Mouse (Mus musculus): ENCODE data around the gene Brd3. TPM values are rescaled to one million over a fixed set of nuclear protein-coding genes. Genes with fewer than 3 reads are reported as not detected.
"Not testable (repeated sequence)": the region's sequence is repeated elsewhere in the genome, so short reads cannot be mapped to it uniquely, and the experiment has no call there.

Gene Brd3
- polyA plus RNA-seq, 1 experiment from 2014 or later: 70.8 TPM

GRCm38 (mm10) chr2:27546041-27546440, 38.6 kb upstream of the Brd3 start:
- H3K4me1 ChIP-seq (ENCODE audit: control insufficient read depth in 2 of 2, insufficient read depth in 2 of 2, low read length in 2 of 2); H3K9ac ChIP-seq (ENCODE audit: low read length); H3K9me3 ChIP-seq (ENCODE audit: control insufficient read depth, low read length); H3K36me3 ChIP-seq (ENCODE audit: control insufficient read depth, insufficient read depth, low read length); H3K4me2 ChIP-seq (ENCODE audit: low read length); ATAC-seq (ENCODE audit: insufficient number of reproducible peaks, insufficient read depth, low FRiP score, low read depth); H3K27me3 ChIP-seq (ENCODE audit: control insufficient read depth, insufficient read depth, low read length); H3K27ac ChIP-seq (replicated peaks in 1 of 2; ENCODE audit: control insufficient read depth in 1 of 2, insufficient read depth in 1 of 2, low read depth in 2 of 2, low read length in 2 of 2); H3K4me3 ChIP-seq (ENCODE audit: control insufficient read depth in 1 of 2, insufficient read depth in 1 of 2, low read depth in 1 of 2, low read length in 2 of 2): not testable (repeated sequence)
- 92% methylated on average over 8 of the region's 8 CpGs for WGBS

- H3K9me3 ChIP-seq (ENCODE audit: control insufficient read depth, low read length); H3K27me3 ChIP-seq (ENCODE audit: control insufficient read depth, insufficient read depth, low read length); ATAC-seq (ENCODE audit: insufficient number of reproducible peaks, insufficient read depth, low FRiP score, low read depth); H3K27ac ChIP-seq (replicated peaks in 1 of 2; ENCODE audit: control insufficient read depth in 1 of 2, insufficient read depth in 1 of 2, low read depth in 2 of 2, low read length in 2 of 2); H3K9ac ChIP-seq (ENCODE audit: low read length); H3K36me3 ChIP-seq (ENCODE audit: control insufficient read depth, insufficient read depth, low read length); H3K4me2 ChIP-seq (ENCODE audit: low read length); H3K4me3 ChIP-seq (ENCODE audit: control insufficient read depth in 1 of 2, insufficient read depth in 1 of 2, low read depth in 1 of 2, low read length in 2 of 2); H3K4me1 ChIP-seq (ENCODE audit: control insufficient read depth in 2 of 2, insufficient read depth in 2 of 2, low read length in 2 of 2): not testable (repeated sequence)
- WGBS: 78% methylated on average over 3 of the region's 3 CpGs
Measured at GRCm38 (mm10) chr2:27545517-27545916, 38.1 kb upstream of the Brd3 start.

GRCm38 (mm10) chr2:27544613-27545012, 37.2 kb upstream of the Brd3 start:
- H3K36me3 ChIP-seq (ENCODE audit: control insufficient read depth, insufficient read depth, low read length): no peaks in the 10 kb centered on the region
- H3K27ac ChIP-seq (replicated peaks in 1 of 2; ENCODE audit: control insufficient read depth in 1 of 2, insufficient read depth in 1 of 2, low read depth in 2 of 2, low read length in 2 of 2): no peak overlapping the region
- no peaks in the 10 kb centered on the region for H3K27me3 ChIP-seq (ENCODE audit: control insufficient read depth, insufficient read depth, low read length)
- no peak overlapping the region for H3K9ac ChIP-seq (ENCODE audit: low read length)
- no peak overlapping the region for H3K4me2 ChIP-seq (ENCODE audit: low read length)
- H3K4me1 ChIP-seq (ENCODE audit: control insufficient read depth in 2 of 2, insufficient read depth in 2 of 2, low read length in 2 of 2): peaks cover 0 to 12% of the 10 kb centered on the region in 2 experiments; a peak in 2 of 4 replicates
- 69% methylated on average over 6 of the region's 6 CpGs for WGBS
- no peak for ATAC-seq (ENCODE audit: insufficient number of reproducible peaks, insufficient read depth, low FRiP score, low read depth)
- H3K4me3 ChIP-seq (ENCODE audit: control insufficient read depth in 1 of 2, insufficient read depth in 1 of 2, low read depth in 1 of 2, low read length in 2 of 2): no peak overlapping the region
- 0 out of 2 replicates have a peak, but pooled peaks cover 8% of the 10 kb centered on the region for H3K9me3 ChIP-seq (ENCODE audit: control insufficient read depth, low read length)

- H3K9ac ChIP-seq (ENCODE audit: low read length): peak overlapping the region; percentile 71
- no peak overlapping the region for H3K4me3 ChIP-seq (ENCODE audit: control insufficient read depth in 1 of 2, insufficient read depth in 1 of 2, low read depth in 1 of 2, low read length in 2 of 2)
- peaks cover 5% of the 10 kb centered on the region for H3K36me3 ChIP-seq (ENCODE audit: control insufficient read depth, insufficient read depth, low read length)
- peaks cover 0 to 12% of the 10 kb centered on the region in 2 experiments; a peak in 2 of 4 replicates for H3K4me1 ChIP-seq (ENCODE audit: control insufficient read depth in 2 of 2, insufficient read depth in 2 of 2, low read length in 2 of 2)
- ATAC-seq (ENCODE audit: insufficient number of reproducible peaks, insufficient read depth, low FRiP score, low read depth): no peak
- no peak overlapping the region for H3K27ac ChIP-seq (replicated peaks in 1 of 2; ENCODE audit: control insufficient read depth in 1 of 2, insufficient read depth in 1 of 2, low read depth in 2 of 2, low read length in 2 of 2)
- WGBS: 78% methylated on average over 3 of the region's 3 CpGs
- no peaks in the 10 kb centered on the region for H3K27me3 ChIP-seq (ENCODE audit: control insufficient read depth, insufficient read depth, low read length)
- peak overlapping the region; percentile 62 for H3K4me2 ChIP-seq (ENCODE audit: low read length)
- H3K9me3 ChIP-seq (ENCODE audit: control insufficient read depth, low read length): no peaks in the 10 kb centered on the region
Measured at GRCm38 (mm10) chr2:27541225-27541624, 33.8 kb upstream of the Brd3 start.

GRCm38 (mm10) chr2:27540515-27540836, 33.0 kb upstream of the Brd3 start:
- Histone ChIP-seq H3K27me3 (ENCODE audit: control insufficient read depth, insufficient read depth, low read length) (no peaks in the 10 kb centered on the region), H3K36me3 (ENCODE audit: control insufficient read depth, insufficient read depth, low read length) (peaks cover 13% of the 10 kb centered on the region), H3K27ac (replicated peaks in 1 of 2; ENCODE audit: control insufficient read depth in 1 of 2, insufficient read depth in 1 of 2, low read depth in 2 of 2, low read length in 2 of 2) (peak overlapping the region; percentile 68 to 87), H3K4me2 (ENCODE audit: low read length) (peak overlapping the region; percentile 62), H3K9me3 (ENCODE audit: control insufficient read depth, low read length) (no peaks in the 10 kb centered on the region), H3K4me1 (ENCODE audit: control insufficient read depth in 2 of 2, insufficient read depth in 2 of 2, low read length in 2 of 2) (peaks cover 0 to 12% of the 10 kb centered on the region in 2 experiments; a peak in 2 of 4 replicates), H3K4me3 (ENCODE audit: control insufficient read depth in 1 of 2, insufficient read depth in 1 of 2, low read depth in 1 of 2, low read length in 2 of 2) (peak overlapping the region; percentile 35 to 37), H3K9ac (ENCODE audit: low read length) (peak overlapping the region; percentile 71)
- no peak for ATAC-seq (ENCODE audit: insufficient number of reproducible peaks, insufficient read depth, low FRiP score, low read depth)
- 26% methylated on average over 10 of the region's 10 CpGs for WGBS

GRCm38 (mm10) chr2:27539772-27540514, 32.5 kb upstream of the Brd3 start:
- Histone ChIP-seq H3K36me3 (ENCODE audit: control insufficient read depth, insufficient read depth, low read length) (peaks cover 18% of the 10 kb centered on the region), H3K9ac (ENCODE audit: low read length) (peak overlapping the region; percentile 71), H3K27me3 (ENCODE audit: control insufficient read depth, insufficient read depth, low read length) (no peaks in the 10 kb centered on the region), H3K27ac (replicated peaks in 1 of 2; ENCODE audit: control insufficient read depth in 1 of 2, insufficient read depth in 1 of 2, low read depth in 2 of 2, low read length in 2 of 2) (peak overlapping the region; percentile 68 to 87), H3K4me1 (ENCODE audit: control insufficient read depth in 2 of 2, insufficient read depth in 2 of 2, low read length in 2 of 2) (peaks cover 0 to 12% of the 10 kb centered on the region in 2 experiments; a peak in 2 of 4 replicates), H3K9me3 (ENCODE audit: control insufficient read depth, low read length) (no peaks in the 10 kb centered on the region), H3K4me2 (ENCODE audit: low read length) (peak overlapping the region; percentile 62), H3K4me3 (ENCODE audit: control insufficient read depth in 1 of 2, insufficient read depth in 1 of 2, low read depth in 1 of 2, low read length in 2 of 2) (peak overlapping the region; percentile 35 to 37)
- under 1% methylated on average over 46 of the region's 46 CpGs for WGBS
- ATAC-seq (ENCODE audit: insufficient number of reproducible peaks, insufficient read depth, low FRiP score, low read depth): peak; percentile 97

GRCm38 (mm10) chr2:27539336-27539735, 31.9 kb upstream of the Brd3 start:
- Histone ChIP-seq H3K27ac (replicated peaks in 1 of 2; ENCODE audit: control insufficient read depth in 1 of 2, insufficient read depth in 1 of 2, low read depth in 2 of 2, low read length in 2 of 2) (0 out of 4 replicates have a peak overlapping the region, but pooled peaks have one; percentile 7 to 14), H3K36me3 (ENCODE audit: control insufficient read depth, insufficient read depth, low read length) (peaks cover 24% of the 10 kb centered on the region), H3K9ac (ENCODE audit: low read length) (0 out of 2 replicates have a peak overlapping the region, but pooled peaks have one; percentile 6), H3K4me2 (ENCODE audit: low read length) (peak overlapping the region; percentile 12), H3K9me3 (ENCODE audit: control insufficient read depth, low read length) (no peaks in the 10 kb centered on the region), H3K4me3 (ENCODE audit: control insufficient read depth in 1 of 2, insufficient read depth in 1 of 2, low read depth in 1 of 2, low read length in 2 of 2) (no peak overlapping the region), H3K27me3 (ENCODE audit: control insufficient read depth, insufficient read depth, low read length) (no peaks in the 10 kb centered on the region), H3K4me1 (ENCODE audit: control insufficient read depth in 2 of 2, insufficient read depth in 2 of 2, low read length in 2 of 2) (peaks cover 0 to 12% of the 10 kb centered on the region in 2 experiments; a peak in 2 of 4 replicates)
- 16% methylated on average over 5 of the region's 5 CpGs for WGBS
- ATAC-seq (ENCODE audit: insufficient number of reproducible peaks, insufficient read depth, low FRiP score, low read depth): no peak
